ENCODE assay signal across 8 mouse cellular contexts in the genomic region with DNA sequence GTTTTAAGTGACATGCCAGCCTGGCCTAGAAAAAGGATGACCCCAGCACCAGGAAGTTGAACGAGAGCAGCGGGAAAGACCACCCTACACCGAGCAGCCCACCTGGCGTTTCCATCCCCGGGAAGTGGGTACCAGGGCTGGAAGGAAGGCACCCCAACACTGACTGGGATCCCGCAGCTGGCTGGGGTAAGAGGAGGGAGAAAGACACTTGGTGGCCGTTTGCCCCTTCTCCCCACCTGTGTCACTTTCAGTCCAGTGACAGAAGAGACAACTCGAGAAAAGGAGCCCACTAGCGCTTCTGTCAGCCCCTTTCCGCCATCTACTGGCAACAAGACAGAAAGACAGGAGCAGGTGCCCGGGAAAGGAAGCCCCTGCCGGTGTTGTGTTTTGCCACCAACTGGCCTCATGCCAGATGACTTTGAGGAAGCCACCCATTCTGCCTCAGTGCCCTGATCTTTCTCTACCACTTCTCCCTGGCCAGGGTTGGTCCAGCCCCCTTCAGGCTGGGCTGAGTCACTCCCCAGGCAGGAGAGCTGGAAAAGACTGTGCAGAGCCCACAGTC. TPM values are rescaled to one million over a fixed set of nuclear protein-coding genes. Genes with fewer than 3 reads are reported as not detected.
DNase-seq lines count a peak whose midpoint lies in the region; ATAC-seq and TF ChIP-seq lines count a peak whose summit lies in the region.

A gene (plus strand): TSS at position 551 of the 562 bp plus-strand sequence.

- H3K27me3 ChIP-seq in erythroblast, embryonic 14.5 days (ENCODE audit: control insufficient read depth), result peaks cover 59% of the 10 kb centered on the region
- H3K27me3 ChIP-seq in limb, embryonic 11.5 days (ENCODE audit: control insufficient read depth, insufficient read depth, low read length), result peaks cover 11% of the 10 kb centered on the region
- peaks cover 40% of the 10 kb centered on the region for H3K27me3 ChIP-seq in midbrain, embryonic 13.5 days
- H3K27me3 ChIP-seq in small intestine, adult 2 months (ENCODE audit: control insufficient read depth, insufficient read depth, low read length), result peaks cover 9% of the 10 kb centered on the region; the same call in 1 of the 2 replicates

- no peak for TF ChIP-seq POLR2A in small intestine, adult 2 months (IDR thresholded peaks at IDR 0.05; ENCODE audit: low read depth, low read length)

- TF ChIP-seq CTCF in small intestine, adult 2 months (IDR thresholded peaks at IDR 0.05; ENCODE audit: extremely low read depth, insufficient read length, insufficient replicate concordance, low read depth, low read length), result peak; percentile 71; the same call in 1 of the 2 replicates

- H3K4me2 ChIP-seq in limb, embryonic 11.5 days (ENCODE audit: low read depth, severe bottlenecking), result peak within 1 kb of the TSS; percentile 85
- H3K4me2 ChIP-seq in midbrain, embryonic 13.5 days (replicated peaks), result peak within 1 kb of the TSS; percentile 91

- H3K27ac ChIP-seq in limb, embryonic 11.5 days (replicated peaks; ENCODE audit: low read depth, low read length), result no peak within 1 kb of the TSS
- no peak within 1 kb of the TSS; the same call in 1 of the 2 replicates for H3K27ac ChIP-seq in midbrain, embryonic 13.5 days
- no peak within 1 kb of the TSS for H3K27ac ChIP-seq in small intestine, adult 2 months (ENCODE audit: insufficient read depth, low read depth, low read length)

- no peaks in the 10 kb centered on the region for H3K36me3 ChIP-seq in erythroblast, embryonic 14.5 days (ENCODE audit: control insufficient read depth)
- H3K36me3 ChIP-seq in limb, embryonic 11.5 days (ENCODE audit: control insufficient read depth, insufficient read depth, low read length), result no peaks in the 10 kb centered on the region
- no peaks in the 10 kb centered on the region for H3K36me3 ChIP-seq in midbrain, embryonic 13.5 days
- no peaks in the 10 kb centered on the region for H3K36me3 ChIP-seq in small intestine, adult 2 months (ENCODE audit: control insufficient read depth, insufficient read depth, low read length)

- H3K9me3 ChIP-seq in erythroblast, embryonic 14.5 days (ENCODE audit: control insufficient read depth, low read length), result no peaks in the 10 kb centered on the region
- no peaks in the 10 kb centered on the region for H3K9me3 ChIP-seq in limb, embryonic 11.5 days (ENCODE audit: control insufficient read depth, low read length)
- H3K9me3 ChIP-seq in midbrain, embryonic 13.5 days, result no peaks in the 10 kb centered on the region

- peak within 1 kb of the TSS; percentile 58 for H3K9ac ChIP-seq in limb, embryonic 11.5 days (ENCODE audit: low read length)
- H3K9ac ChIP-seq in midbrain, embryonic 13.5 days (replicated peaks), result peak within 1 kb of the TSS; percentile 69

- WGBS in limb, embryonic 11.5 days, result under 1% methylated on average over 12 of the region's 12 CpGs
- 0% methylated on average over 12 of the region's 12 CpGs for WGBS in midbrain, embryonic 13.5 days
- under 1% methylated on average over 12 of the region's 12 CpGs for WGBS in small intestine, adult 2 months

- ATAC-seq in erythroblast, adult 5-6 weeks (replicated peaks; ENCODE audit: low FRiP score, poor library complexity, severe bottlenecking), result no peak
- peak; percentile 15; the same call in 1 of the 2 replicates for ATAC-seq in limb, embryonic 11.5 days (ENCODE audit: insufficient number of reproducible peaks, low FRiP score, low TSS enrichment, low read depth)
- peak; percentile 72 for ATAC-seq in midbrain, embryonic 13.5 days

- H3K4me3 ChIP-seq in erythroblast, embryonic 14.5 days (replicated peaks), result peak within 1 kb of the TSS; percentile 55
- H3K4me3 ChIP-seq in limb, embryonic 11.5 days (ENCODE audit: low read depth, low read length), result peak within 1 kb of the TSS; percentile 47
- H3K4me3 ChIP-seq in midbrain, embryonic 13.5 days (replicated peaks), result peak within 1 kb of the TSS; percentile 51
- H3K4me3 ChIP-seq in small intestine, adult 2 months (ENCODE audit: low read depth, low read length), result peak within 1 kb of the TSS; percentile 63

- peaks cover 10% of the 10 kb centered on the region for H3K4me1 ChIP-seq in erythroblast, embryonic 14.5 days (ENCODE audit: control insufficient read depth)
- H3K4me1 ChIP-seq in limb, embryonic 11.5 days (ENCODE audit: control insufficient read depth, insufficient read depth, low read length), result no peaks in the 10 kb centered on the region
- H3K4me1 ChIP-seq in midbrain, embryonic 13.5 days (replicated peaks), result peaks cover 24% of the 10 kb centered on the region
- H3K4me1 ChIP-seq in small intestine, adult 2 months (ENCODE audit: control insufficient read depth, insufficient read depth, insufficient read length, low read length), result no peaks in the 10 kb centered on the region; the same call in 1 of the 2 replicates

- DNase-seq in embryo, embryonic 11.5 days (ENCODE audit: low read depth, low spot score), result peak; percentile 59
- peak; percentile 82 to 86 for DNase-seq in heart, adult 18-20 months
- peak; percentile 80 for DNase-seq in kidney, adult 11 months
- peak; percentile 80 for DNase-seq in limb, embryonic 11.5 days (ENCODE audit: low spot score)

RNA-seq across cellular contexts. Expression of the gene that starts here (rescaled TPM):
- not detected in 2 replicates for polyA plus RNA-seq in erythroblast, embryonic 14.5 days (2012)
- total RNA-seq in erythroblast, adult 5-6 weeks (2015; ENCODE audit: low replicate concordance), result not detected in 2 replicates
- not detected in 2 replicates for total RNA-seq in erythroblast, adult 5-6 weeks (2017; ENCODE audit: low replicate concordance)
- total RNA-seq in heart, adult 18-20 months (2021), result under 1 TPM; 0.84 to 0.95 TPM
- polyA plus RNA-seq in limb, embryonic 11.5 days (2014; fragmentation: Nextera tagmentation; extraction: Ambion mirVana), result 0.07 TPM in 1 of 2 replicates, not detected in the other
- polyA plus RNA-seq in midbrain, embryonic 13.5 days (2015; fragmentation: Nextera tagmentation; extraction: Ambion mirVana), result 0.31 and 0.42 TPM in 2 replicates
- 0.11 TPM in 1 of 2 replicates, not detected in the other for polyA plus RNA-seq in small intestine, adult 2 months (2012; rRNA removed)

Comparison
In these comparisons a context has a peak if more than half of its experiments do, and no peak if none do; other contexts are left out.
1. Peak in DNase-seq in heart, adult 18-20 months; RNA of the gene not detected or under 1 TPM.
2. Peak in DNase-seq, ATAC-seq, H3K4me3 ChIP-seq, H3K9ac ChIP-seq and H3K4me2 ChIP-seq in limb, embryonic 11.5 days; RNA of the gene not detected or under 1 TPM.
3. Peak in ATAC-seq, H3K4me3 ChIP-seq, H3K9ac ChIP-seq and H3K4me2 ChIP-seq in midbrain, embryonic 13.5 days; RNA of the gene not detected or under 1 TPM.